Mouse (Mus musculus): ENCODE data around the gene Mael.
A peak's percentile ranks its signal among the peaks of the same experiment; 100 is the strongest.

Mael gene

DNA sequence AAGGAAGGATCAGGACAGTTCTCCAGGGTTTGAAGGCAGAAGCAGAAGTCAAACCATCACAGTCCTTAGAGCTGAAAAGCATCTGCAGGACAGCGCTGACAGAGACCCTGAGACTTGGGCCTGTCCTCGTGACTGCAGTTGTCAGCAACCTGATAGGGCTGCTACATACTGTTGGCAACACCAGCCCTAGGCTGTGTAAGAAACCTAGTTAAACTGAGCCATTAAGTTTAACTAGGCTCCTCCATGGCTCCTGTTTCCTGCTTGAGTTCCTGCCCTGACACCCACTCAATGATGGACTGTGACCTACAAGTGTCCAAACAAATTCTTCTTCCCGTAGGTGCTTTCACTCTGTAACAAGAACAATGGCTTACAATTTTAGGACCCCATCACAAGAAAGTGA lies 33.4 kb downstream of the Mael start:
- no peak for DNase-seq (ENCODE audit: low spot score)

- no peak for DNase-seq (ENCODE audit: low spot score)
These were observed 34.4 kb downstream of the Mael start for GRCm38 (mm10) chr1:166204171-166204570.

DNA sequence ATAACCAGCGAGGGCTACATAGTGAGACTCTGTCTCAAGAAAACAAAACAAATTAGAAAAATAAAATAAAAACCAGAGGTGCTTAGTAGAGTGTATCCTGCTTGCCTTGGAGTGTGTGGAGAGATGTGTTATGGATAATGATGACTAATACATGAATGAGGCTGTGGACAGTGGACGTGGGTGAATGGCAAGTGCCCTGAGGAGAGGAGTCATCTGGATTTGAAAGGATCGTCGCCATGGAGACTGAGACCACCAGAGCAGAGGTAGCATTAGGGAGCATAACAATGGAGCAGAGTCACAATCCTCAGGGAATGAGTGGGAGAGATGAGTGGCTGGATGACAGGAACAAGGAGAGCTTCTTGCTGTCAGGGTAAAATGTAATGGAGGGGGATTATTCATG lies 48.7 kb downstream of the Mael start:
- no peak for DNase-seq (ENCODE audit: low spot score)

GRCm38 (mm10) chr1:166185357-166185756 lies 53.2 kb downstream of the Mael start:
- no peak for DNase-seq (ENCODE audit: low spot score)

DNA sequence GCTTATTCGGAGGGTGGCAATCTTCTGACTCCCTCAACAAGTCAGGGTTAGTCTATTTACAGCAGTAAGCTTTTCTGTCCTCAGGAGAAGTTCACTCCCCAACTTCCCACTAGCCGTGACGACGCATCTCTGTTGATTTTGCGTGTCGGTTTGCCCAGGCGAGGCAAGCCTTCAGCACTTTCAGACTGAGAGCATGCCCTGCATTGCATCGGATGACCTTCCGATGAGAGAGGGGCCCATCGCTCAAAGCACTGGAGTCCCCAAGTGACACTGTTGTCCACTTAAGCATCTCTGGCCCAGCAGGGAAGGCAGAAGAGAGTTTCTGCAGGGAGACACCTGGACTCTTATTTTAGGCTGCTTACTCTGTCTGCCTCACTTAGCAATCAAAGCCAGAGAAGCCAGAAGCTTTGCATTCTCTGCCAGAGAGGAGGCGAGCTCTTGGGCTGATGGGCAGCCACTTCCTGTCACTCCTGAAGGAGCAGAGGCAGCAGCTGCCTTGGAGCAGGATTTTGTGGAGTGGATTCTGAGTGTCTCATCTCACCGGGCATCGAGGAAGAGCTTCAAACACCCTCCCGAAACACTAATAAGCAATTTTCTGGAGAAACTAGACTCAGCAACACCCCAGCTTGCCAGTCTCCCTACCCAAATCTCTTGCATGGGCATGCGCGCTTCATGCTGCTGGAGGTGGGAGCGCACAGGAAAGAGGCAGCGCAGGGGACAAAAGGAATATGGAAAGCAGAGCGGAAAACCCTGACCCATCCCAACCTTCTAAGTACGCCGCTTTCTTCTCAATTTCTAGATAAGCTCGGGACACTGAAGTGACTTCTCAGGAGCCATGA lies 53.9 kb downstream of the Mael start:
- DNase-seq (ENCODE audit: low spot score) = no peak

DNA sequence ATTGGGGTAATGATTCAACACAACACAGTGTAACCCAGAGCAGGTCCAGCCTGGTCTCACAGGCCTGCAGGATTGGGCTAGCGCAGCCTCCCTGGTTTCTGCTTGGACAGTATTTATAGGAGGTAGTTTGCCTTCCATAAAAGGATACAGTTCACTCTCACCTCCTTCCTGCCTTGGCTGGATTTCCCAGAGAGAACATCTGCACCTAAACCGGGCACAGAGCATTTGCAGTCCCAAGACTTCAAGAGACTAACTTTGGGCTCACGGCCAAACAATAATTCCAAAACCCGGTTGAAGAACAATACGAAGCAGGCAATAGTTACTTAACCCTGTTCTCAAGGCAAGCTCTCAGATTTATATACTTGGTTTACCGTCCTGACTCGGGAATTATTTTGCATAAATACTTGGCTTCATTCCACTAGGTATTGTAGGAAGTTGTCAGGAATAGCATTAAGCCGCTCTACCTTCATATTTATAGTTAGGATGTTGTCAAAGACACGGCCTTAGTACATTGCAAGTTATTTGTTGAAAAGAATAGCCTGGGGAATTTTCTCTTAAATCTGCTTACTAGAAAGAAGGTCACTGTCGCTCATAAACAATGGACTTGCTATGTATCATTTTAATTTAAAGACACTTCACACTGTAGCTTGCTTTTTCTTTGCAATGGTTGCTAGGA lies 55.5 kb downstream of the Mael start:
- DNase-seq (ENCODE audit: low spot score) = no peak

GRCm38 (mm10) chr1:166181510-166181909 lies 57.0 kb downstream of the Mael start:
- DNase-seq (ENCODE audit: low spot score) = no peak

GRCm38 (mm10) chr1:166173621-166174020 lies 64.9 kb downstream of the Mael start:
- DNase-seq (ENCODE audit: low spot score) = no peak

DNA sequence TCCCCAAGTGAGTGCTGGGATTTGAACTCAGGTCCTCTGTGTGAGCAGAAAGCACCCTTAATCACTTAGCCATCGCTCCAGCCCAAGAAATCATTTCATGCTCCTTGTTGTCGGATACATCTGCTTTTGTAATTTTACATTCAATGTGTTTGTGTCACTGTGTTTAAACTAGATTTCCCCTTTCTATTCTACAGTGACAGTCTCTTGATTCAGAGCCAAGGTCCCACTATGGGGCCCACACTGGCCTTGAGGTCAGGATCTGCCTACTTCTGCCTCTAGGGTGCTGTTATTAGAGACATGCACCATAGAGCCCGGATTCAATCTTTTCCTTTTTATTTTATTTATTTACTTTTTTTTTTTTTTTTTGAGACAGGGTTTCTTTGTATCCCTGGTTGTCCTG lies 65.6 kb downstream of the Mael start:
- no peak for DNase-seq (ENCODE audit: low spot score)

DNA sequence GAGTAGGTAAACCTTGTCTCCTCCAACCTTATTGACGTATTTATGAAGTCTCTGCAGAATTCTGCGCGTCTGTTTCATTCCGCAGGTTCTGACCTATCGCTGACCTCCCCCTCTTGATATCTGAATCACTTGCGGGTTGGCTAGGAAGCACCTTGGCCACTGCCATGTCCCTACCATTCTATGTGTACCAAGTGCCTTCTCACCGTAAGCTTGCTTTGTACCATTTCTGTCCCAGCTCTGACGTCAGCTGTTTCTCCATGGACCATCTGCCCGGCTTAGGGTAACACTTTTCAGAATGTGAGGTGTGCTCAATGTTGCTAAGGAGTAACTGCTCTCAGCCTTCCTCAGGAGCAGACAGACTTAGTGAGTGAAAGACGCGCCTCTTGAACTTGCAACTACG lies 67.7 kb downstream of the Mael start:
- no peak for DNase-seq (ENCODE audit: low spot score)

DNA sequence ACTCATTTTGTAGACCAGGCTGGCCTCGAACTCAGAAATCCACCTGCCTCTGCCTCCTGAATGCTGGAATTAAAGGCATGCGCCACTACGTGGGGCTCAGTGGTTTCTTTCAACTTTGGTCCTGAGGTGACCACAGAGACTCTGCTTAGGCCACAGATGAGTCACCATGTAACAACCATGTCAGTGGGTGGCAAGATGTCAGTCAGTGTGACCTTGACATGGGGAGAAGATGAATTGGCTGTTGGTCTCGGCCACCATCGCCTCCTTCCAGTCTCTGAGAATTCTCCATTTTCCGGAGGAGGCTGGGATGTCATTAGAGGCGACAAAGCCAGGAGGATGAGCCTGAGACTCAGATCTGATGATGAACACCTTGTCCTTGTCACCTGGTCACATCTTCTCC lies 68.8 kb downstream of the Mael start:
- no peak for DNase-seq (ENCODE audit: low spot score)

DNA sequence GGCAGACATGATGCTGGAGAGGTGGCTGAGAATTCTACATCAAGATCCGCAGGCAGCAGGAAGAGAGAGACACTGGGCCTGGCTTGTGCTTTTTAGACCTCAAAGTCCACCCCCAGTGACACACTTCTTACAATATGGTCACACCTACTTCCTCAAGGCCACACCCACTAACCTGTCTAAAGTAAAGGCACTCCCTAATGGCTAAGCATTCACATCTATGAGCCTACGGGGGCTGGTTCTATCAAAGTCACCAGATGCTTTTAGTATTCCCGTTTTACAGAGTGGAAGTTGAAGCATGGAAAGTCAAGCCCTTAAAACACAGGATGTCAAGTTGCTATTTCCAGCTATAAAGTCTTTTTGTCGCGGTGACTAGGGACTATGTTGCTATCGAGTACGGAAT lies 70.5 kb downstream of the Mael start:
- no peak for DNase-seq (ENCODE audit: low spot score)

DNA sequence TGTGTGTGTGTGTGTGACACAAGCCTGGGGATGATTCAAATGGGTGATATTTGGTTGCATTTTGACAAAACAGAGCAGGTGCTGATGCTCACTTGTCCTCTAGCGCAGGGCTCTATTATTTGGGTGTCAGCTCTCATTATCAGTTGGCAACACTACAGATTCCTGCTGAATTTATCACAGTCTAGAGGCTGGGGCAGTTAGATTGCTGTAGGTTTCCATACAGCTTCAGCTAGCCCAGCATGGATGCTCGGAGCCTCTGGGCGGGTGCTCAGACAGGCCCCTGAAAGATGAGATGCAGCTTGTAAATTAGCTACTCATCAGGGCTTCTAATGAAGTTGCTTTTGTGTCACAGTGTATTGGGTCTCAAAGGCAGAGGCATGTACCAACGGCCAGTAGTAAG lies 71.1 kb downstream of the Mael start:
- no peak for DNase-seq (ENCODE audit: low spot score)

- DNase-seq (ENCODE audit: low spot score) = no peak
These were observed 73.4 kb downstream of the Mael start for GRCm38 (mm10) chr1:166165159-166165558.

DNA sequence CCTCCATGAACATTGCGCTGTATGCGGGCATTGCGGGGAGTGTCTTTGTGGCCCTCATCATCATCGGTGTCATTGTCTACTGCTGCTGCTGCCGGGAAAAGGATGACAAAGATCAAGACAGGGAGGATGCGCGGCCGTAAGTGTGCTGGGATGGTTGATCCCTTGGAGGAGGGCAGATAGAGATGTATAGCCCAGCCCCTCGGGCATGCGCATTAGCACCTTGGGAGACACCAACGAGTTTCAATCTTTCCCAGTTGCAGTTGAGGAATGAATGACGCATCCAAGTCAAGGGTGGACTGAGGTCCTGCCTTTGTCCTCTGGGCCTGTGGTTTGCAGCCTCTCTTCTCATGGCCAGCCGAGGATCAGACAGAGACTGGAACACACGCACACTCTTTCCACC lies 74.0 kb downstream of the Mael start:
- DNase-seq (ENCODE audit: low spot score) = no peak

DNA sequence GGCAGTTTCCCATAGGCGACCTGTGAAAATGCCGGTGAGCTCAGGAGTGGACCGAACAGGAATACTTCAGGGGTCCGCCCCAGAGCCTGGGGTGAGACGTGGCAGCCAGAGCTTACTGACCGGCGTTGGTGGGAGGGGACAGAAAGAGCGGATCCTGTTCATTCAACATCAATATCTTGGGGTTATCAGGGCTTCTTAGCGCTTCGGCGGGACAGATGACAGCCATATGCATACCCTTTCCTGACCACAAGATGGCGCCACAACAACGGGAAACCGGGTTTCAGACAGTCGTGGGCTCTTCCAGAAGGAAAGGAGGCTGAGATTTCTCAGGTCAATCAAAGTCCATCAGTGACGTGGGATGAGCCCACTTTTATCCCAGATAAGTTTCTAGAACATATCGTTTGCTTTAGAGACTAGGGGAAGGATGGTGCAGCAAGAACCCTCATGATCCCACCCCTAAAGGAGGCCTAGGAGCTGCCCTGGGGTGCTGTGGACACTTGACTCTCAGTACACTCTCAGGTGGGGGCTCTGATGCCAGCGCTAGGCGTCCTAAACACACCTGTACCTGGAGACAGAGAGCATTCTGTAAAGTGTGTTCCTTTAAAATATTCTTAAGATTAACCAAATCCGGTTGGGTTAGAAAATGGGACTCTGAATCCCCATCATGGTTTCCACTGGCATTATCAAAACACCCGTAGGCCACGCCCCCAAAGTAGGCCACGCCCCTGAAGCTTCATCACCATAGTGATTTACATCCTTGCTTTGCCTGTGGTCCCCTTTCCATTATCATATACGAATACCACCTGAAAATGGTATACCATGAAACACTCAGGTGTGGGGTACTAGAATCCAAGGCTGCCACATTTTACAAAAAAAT lies 77.7 kb downstream of the Mael start:
- DNase-seq (ENCODE audit: low spot score) = peak; percentile 71

DNA sequence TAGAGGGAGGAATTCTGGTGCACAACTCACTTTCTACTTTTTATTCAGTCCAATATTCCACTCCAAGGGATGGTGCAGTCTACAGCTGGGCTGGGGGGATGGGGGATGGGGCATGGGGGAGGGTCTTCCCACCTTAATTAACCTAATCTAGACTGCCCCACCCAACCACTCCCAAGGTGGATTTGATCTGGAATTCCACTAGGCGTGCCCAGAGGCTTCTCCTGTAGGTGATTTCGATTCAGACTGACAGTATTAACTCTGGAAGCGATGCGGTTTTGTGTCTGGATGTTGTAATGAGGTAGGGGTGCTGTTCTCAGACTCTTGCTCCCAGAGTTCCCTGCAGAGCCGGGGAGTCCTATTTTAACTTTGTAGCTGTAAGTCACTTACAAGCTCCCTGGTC lies 78.4 kb downstream of the Mael start:
- no peak for DNase-seq (ENCODE audit: low spot score)

DNA sequence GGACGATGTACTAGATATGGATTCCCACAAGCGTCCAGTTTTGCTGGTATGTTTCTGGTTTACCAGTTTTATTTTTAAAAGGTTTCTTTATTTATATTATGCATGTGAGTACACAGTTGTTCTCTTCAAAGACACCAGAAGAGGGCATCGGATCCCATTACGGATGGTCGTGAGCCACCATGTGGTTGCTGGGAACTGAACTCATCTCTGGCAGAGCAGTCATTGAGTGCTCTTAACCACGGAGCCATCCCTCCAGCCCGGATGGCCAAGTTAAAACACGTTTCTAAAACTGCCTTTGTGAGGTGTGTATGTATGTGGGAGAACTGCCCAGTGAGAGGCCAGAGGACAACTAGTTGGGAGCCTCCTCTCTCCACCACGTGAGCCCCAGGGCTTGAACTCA lies 79.9 kb downstream of the Mael start:
- DNase-seq (ENCODE audit: low spot score) = no peak

DNA sequence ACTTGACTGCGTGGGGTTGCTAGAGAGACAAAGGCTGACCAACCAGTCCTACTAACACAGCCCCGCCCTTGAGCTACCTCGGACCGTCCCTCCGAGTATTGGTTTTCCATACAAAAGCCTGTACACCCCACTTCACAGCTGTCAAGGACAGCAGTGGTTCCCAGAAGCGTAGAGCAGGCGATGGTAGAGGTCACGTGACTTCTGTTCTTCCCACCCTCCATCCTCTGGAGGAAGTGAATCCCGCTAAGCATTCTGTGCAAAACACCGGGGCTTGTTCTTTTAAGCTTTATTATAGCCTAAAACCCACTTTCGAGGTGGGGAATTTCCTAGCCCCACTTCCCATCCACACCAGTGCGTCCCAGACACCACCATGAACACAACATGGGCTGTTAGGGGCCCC lies 80.8 kb downstream of the Mael start:
- no peak for DNase-seq (ENCODE audit: low spot score)

GRCm38 (mm10) chr1:166155113-166155494 lies 83.4 kb downstream of the Mael start:
- DNase-seq (ENCODE audit: low spot score) = no peak

- DNase-seq (ENCODE audit: low spot score) = peak; percentile 73
These were observed 84.1 kb downstream of the Mael start for GRCm38 (mm10) chr1:166154162-166155112.

Measured in urinary bladder, postnatal 25 days (tissue).